Mouse (Mus musculus) kidney, adult 2 months (tissue): ENCODE results near the gene Nek5.

ENCODE experiments used
- CTCF ChIP-seq: fragments of 200-500 bp; conservative IDR thresholded peaks from 2 replicates; pipeline ENCODE4 v1.5.1; 2011; ENCODE audit warnings: low read depth, mild to moderate bottlenecking, control low read depth, low read length, moderate library complexity, mixed read lengths; ENCODE audit not compliant: insufficient read depth, insufficient read length
- POLR2A ChIP-seq: fragments of 200-500 bp; IDR thresholded peaks from one replicate; pipeline ENCODE4 v1.6.1; 2011; ENCODE audit warnings: low read depth, low read length, control low read depth

- TF ChIP-seq POLR2A (no peak), CTCF (peak; percentile 42; the same call in 1 of the 2 replicates)
Measured at GRCm38 (mm10) chr8:22091568-22091967, 33.3 kb downstream of the Nek5 start.
